Mouse (Mus musculus) liver, adult 2 months (tissue): ENCODE results near the gene Pik3c2b.

Source experiments
- CTCF ChIP-seq: fragments of 200-500 bp; IDR thresholded peaks from 2 replicates; pipeline ENCODE4 v1.5.1; 2011; ENCODE audit warnings: low read depth, low read length, control low read depth
- POLR2A ChIP-seq: fragments of 200-500 bp; IDR thresholded peaks from 2 replicates; pipeline ENCODE4 v1.6.1; 2011; ENCODE audit warnings: low read length, control low read depth; ENCODE audit not compliant: insufficient read depth; ENCODE audit errors: extremely low read depth

DNA sequence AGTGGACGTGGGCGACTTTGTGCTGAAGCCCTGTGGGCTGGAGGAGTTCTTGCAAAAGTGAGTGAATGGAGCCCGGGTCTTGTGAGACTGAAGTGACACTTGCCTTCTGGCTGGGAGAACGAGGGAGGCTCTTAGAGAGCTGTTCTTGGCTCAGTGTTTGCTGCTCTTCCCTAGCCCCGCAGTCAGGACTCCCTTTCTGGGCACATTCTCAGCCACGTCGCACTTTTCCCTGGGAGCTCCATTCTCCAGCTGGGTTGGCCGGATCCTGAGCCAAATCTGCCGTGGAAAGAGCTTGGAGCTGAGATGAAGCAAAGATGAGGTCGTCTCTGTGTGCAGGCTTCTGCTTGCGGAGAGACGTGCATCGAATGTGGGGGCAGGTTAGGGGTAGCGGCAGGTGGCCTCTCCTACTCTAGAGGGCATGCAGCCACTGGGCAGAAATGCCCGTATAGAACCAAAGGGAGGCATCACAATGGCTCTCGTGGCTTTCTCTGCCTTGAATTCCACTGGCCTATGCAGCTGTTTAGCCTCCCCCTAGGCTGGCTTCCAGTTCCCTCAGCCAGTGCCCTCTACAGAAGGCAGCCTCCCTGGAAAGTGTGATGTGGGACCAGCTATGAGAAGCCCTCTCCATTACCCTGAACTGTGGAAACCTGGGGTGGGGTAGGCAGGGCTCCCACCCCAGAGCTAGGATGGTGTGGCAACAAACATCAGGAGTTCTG, 26.4 kb downstream of the Pik3c2b start:
- TF ChIP-seq POLR2A: no peak
- no peak for TF ChIP-seq CTCF
